Mouse (Mus musculus) cortical plate, adult 2 months (tissue): Measurements from ENCODE around the gene Atg9b.

Experiments used
- CTCF ChIP-seq: fragments of 200-500 bp; IDR thresholded peaks from 2 replicates; pipeline ENCODE4 v1.5.1; 2011; ENCODE audit warnings: mild to moderate bottlenecking, control low read depth, low read length; ENCODE audit not compliant: insufficient read depth; ENCODE audit errors: extremely low read depth
- POLR2A ChIP-seq: fragments of 200-500 bp; IDR thresholded peaks from 2 replicates; pipeline ENCODE4 v1.6.1; 2011; ENCODE audit warnings: mild to moderate bottlenecking, low read length, control low read depth; ENCODE audit not compliant: insufficient read depth; ENCODE audit errors: extremely low read depth

DNA sequence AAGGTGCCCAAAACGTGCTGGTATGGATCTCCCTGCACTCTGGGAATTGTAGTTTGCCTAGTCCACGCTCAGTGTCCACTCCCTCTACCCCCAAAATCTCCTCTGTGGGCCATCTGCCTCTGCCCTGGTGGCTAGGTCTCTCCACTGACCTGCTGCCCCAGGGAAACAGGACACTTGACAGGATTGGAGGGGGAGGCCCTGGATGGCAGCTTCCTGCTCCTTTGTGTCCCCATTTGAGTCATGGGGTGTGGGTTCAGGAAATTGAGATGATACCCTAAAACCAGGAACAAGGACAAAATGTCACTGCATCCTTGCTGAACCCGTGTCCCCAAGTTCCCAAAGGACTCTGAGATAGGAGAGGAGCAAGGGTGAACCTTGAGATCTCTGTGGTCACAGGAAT, 27.9 kb downstream of the Atg9b start:
- TF ChIP-seq CTCF (no peak), POLR2A (no peak)
